Mouse (Mus musculus): Measurements from ENCODE around the gene BC049730.

DNA sequence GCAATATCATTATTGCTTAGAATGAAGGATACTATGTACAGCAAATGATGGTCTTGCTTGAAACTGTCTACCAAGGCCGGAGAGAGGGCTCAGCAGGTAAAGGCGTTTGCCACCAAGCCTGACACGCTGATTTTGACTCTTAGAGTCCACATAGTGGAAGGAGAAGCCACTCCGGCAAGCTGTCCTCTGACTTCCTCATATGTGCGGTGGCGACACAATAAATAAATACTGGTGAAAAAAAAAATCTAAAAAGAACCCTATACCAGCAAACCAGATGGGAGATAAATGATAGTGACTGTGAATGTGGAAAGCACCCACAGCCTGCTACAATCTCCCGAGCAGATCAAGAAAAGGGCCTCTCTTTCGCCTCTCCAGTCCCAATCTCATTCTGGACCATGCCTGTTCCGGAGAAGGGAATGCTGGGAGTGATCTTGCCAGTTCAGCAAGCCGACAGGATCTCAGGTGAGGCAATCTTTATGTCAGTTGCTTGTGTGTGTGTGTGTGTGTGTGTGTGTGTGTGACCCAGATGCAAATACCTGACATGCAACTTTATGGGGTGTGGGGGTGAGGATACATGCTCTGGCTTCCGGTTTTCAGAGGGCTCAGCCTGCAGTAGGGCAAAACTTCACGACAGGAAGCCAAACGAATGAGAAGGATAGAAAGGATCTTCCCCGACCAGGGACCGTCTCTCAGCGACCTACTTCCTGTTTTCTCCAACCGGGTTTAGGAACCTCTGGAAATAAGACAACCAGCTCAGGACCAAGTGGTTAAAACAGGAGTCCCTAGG is 47.7 kb upstream of the BC049730 start:
- TF ChIP-seq POLR2A (IDR thresholded peaks at IDR 0.05; ENCODE audit: extremely low read depth, insufficient read depth, low read length) (no peak), CTCF (IDR thresholded peaks at IDR 0.05; ENCODE audit: low read depth, low read length) (no peak)

Measured in liver, adult 2 months (tissue).